Mouse (Mus musculus): ENCODE measurements around the gene Pygo2.

DNA sequence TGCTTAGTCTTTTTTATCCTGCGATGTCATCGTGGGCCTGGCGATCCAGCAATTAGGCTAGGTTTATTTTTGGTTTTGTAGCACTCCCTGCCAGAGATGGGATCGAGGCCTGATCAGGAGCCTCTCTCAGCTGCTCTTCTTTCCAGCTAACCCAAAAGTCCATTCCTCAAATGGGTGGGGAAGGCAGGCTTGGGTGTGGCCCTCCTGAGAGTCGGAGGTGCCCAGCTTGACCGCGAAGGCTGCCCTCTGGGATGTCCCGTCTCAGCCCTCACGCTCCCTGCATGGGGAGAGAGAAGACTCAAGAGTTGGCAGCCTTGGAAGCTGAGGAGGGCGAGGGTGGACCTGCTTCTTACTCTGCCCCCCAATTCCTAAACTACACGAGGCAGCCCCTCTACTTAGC, 4.5 kb downstream of the Pygo2 start:
- no peak for TF ChIP-seq POLR2A (IDR thresholded peaks at IDR 0.05; ENCODE audit: low read depth, low read length)
- no peak for TF ChIP-seq CTCF (conservative IDR thresholded peaks at IDR 0.05; ENCODE audit: insufficient read depth, insufficient read length, low read depth, low read length)
